Comparison of ENCODE assay signal across 20 mouse cellular contexts in genomic region chr13:25494492-25495034, GRCm38 (mm10).
DNase-seq lines count a peak whose midpoint lies in the region; ATAC-seq lines count a peak whose summit lies in the region.
"Had no signal": no experiment of that assay in that cellular context is flagged by ENCODE, and none has a peak within 500 bp of the region (broad histone marks: within the 10 kb centered on the region; RNA-seq: fewer than 3 reads in every experiment).

No protein-coding gene starts in this region.

- 52% methylated on average over 7 of the region's 7 CpGs for WGBS in embryonic facial prominence, embryonic 14.5 days
- WGBS in embryonic facial prominence, embryonic 10.5 days, result 70% methylated on average over 7 of the region's 7 CpGs
- 22% methylated on average over 7 of the region's 7 CpGs for WGBS in midbrain, embryonic 16.5 days

- no peak for ATAC-seq in embryonic facial prominence, embryonic 14.5 days (ENCODE audit: low read depth)
- peak; percentile 81 for ATAC-seq in midbrain, embryonic 16.5 days
- ATAC-seq: inflammation-experienced regulatory T-cells, adult 6 months had no signal

- peak; percentile 9 for DNase-seq in embryonic facial prominence, embryonic 14.5 days (ENCODE audit: low spot score)
- no peak for DNase-seq in embryonic facial prominence, embryonic 10.5 days (ENCODE audit: low spot score)
- DNase-seq in left cerebral cortex, postnatal 4 days, result peak; percentile 6
- DNase-seq in left cerebral cortex, postnatal 10 days (ENCODE audit: extremely low spot score in 1 of 2, low spot score in 2 of 2), result no peak
- DNase-seq in brain, adult 2 months (ENCODE audit: low read depth, low spot score), result peak; percentile 14
- no peak for DNase-seq in B cell, adult 2 months
- DNase-seq in urinary bladder, postnatal 25 days (ENCODE audit: low spot score), result no peak
- DNase-seq: adrenal gland, adult 8-10 months; cerebellum, adult 2 months; heart, postnatal 10 days; kidney, adult 2 months; kidney, postnatal 10 days; spleen, adult 18-20 months; thymus, postnatal 4 days had no signal

- no peak overlapping the region for H3K9ac ChIP-seq in embryonic facial prominence, embryonic 14.5 days (ENCODE audit: low read depth, low read length)
- H3K9ac ChIP-seq in midbrain, embryonic 16.5 days (ENCODE audit: low read depth, low read length), result no peak overlapping the region
- H3K9ac ChIP-seq: liver, embryonic 14.5 days had no signal

- H3K9me3 ChIP-seq in embryonic facial prominence, embryonic 14.5 days (ENCODE audit: control insufficient read depth, low read length), result no peaks in the 10 kb centered on the region
- H3K9me3 ChIP-seq in embryonic facial prominence, embryonic 10.5 days, result no peaks in the 10 kb centered on the region
- H3K9me3 ChIP-seq in midbrain, embryonic 16.5 days (replicated peaks; ENCODE audit: control insufficient read depth, low read length, poor library complexity, severe bottlenecking), result no peaks in the 10 kb centered on the region

- H3K27me3 ChIP-seq in embryonic facial prominence, embryonic 14.5 days (replicated peaks; ENCODE audit: control insufficient read depth, insufficient read depth, low read length), result no peaks in the 10 kb centered on the region
- H3K27me3 ChIP-seq in embryonic facial prominence, embryonic 10.5 days (replicated peaks; ENCODE audit: low read depth, poor library complexity, severe bottlenecking), result no peaks in the 10 kb centered on the region
- no peaks in the 10 kb centered on the region for H3K27me3 ChIP-seq in midbrain, embryonic 16.5 days (ENCODE audit: control insufficient read depth, insufficient read depth, low read depth, low read length)
- H3K27me3 ChIP-seq: CH12.LX had no signal

- intact Hi-C loops in left cerebral cortex, postnatal 4 days (cut with DNase I), result no loop called here
- intact Hi-C loops in left cerebral cortex, postnatal 10 days (cut with DNase I), result no loop called here

- no peaks in the 10 kb centered on the region for H3K4me1 ChIP-seq in embryonic facial prominence, embryonic 14.5 days (ENCODE audit: control insufficient read depth, insufficient read depth, low read length)
- no peaks in the 10 kb centered on the region for H3K4me1 ChIP-seq in embryonic facial prominence, embryonic 10.5 days
- H3K4me1 ChIP-seq in midbrain, embryonic 16.5 days (ENCODE audit: control insufficient read depth, insufficient read depth, low read length), result peaks cover 5% of the 10 kb centered on the region

- H3K4me2 ChIP-seq in embryonic facial prominence, embryonic 14.5 days (ENCODE audit: low read depth, low read length), result no peak overlapping the region
- H3K4me2 ChIP-seq in midbrain, embryonic 16.5 days (ENCODE audit: low read length), result peak overlapping the region; percentile 20; the same call in 1 of the 2 replicates
- H3K4me2 ChIP-seq: heart, embryonic 11.5 days had no signal

- H3K36me3 ChIP-seq in embryonic facial prominence, embryonic 14.5 days (ENCODE audit: control insufficient read depth, insufficient read depth, low read length), result no peaks in the 10 kb centered on the region
- no peaks in the 10 kb centered on the region for H3K36me3 ChIP-seq in embryonic facial prominence, embryonic 10.5 days (replicated peaks)
- H3K36me3 ChIP-seq in midbrain, embryonic 16.5 days (ENCODE audit: control insufficient read depth, insufficient read depth, low read length), result no peaks in the 10 kb centered on the region

- no peak overlapping the region for H3K27ac ChIP-seq in embryonic facial prominence, embryonic 14.5 days (replicated peaks; ENCODE audit: low read depth, low read length)
- no peak overlapping the region for H3K27ac ChIP-seq in embryonic facial prominence, embryonic 10.5 days (replicated peaks)
- peak overlapping the region; percentile 74 for H3K27ac ChIP-seq in midbrain, embryonic 16.5 days (ENCODE audit: low read length)
- H3K27ac ChIP-seq: liver, embryonic 14.5 days had no signal

- H3K4me3 ChIP-seq in embryonic facial prominence, embryonic 14.5 days (ENCODE audit: low read depth, low read length), result no peak overlapping the region
- no peak overlapping the region for H3K4me3 ChIP-seq in embryonic facial prominence, embryonic 10.5 days
- H3K4me3 ChIP-seq in midbrain, embryonic 16.5 days (ENCODE audit: low read depth, low read length), result no peak overlapping the region
- H3K4me3 ChIP-seq: erythroblast, embryonic 14.5 days had no signal

Comparison
In these comparisons a context has a peak if more than half of its experiments do, and no peak if none do; other contexts are left out.
1. DNase-seq: peak in embryonic facial prominence, embryonic 14.5 days (single experiment), left cerebral cortex, postnatal 4 days (single experiment) and brain, adult 2 months (single experiment); none in embryonic facial prominence, embryonic 10.5 days (single experiment), left cerebral cortex, postnatal 10 days (0 of 2), B cell, adult 2 months (0 of 2) and urinary bladder, postnatal 25 days (single experiment).